Mouse (Mus musculus) lung, postnatal 0 days (tissue): ENCODE measurements around the gene Ermard.
"Not testable (repeated sequence)": the region's sequence is repeated elsewhere in the genome, so short reads cannot be mapped to it uniquely, and the experiment has no call there.

Experiments used
- CTCF ChIP-seq: IDR thresholded peaks from 2 replicates; pipeline ENCODE4 v1.5.1; 2016; ENCODE audit warnings: antibody characterized with exemption, mild to moderate bottlenecking
- EP300 ChIP-seq: IDR thresholded peaks from 2 replicates; pipeline ENCODE4 v1.6.1; 2016; ENCODE audit warnings: antibody characterized with exemption, mild to moderate bottlenecking, control low read depth

DNA sequence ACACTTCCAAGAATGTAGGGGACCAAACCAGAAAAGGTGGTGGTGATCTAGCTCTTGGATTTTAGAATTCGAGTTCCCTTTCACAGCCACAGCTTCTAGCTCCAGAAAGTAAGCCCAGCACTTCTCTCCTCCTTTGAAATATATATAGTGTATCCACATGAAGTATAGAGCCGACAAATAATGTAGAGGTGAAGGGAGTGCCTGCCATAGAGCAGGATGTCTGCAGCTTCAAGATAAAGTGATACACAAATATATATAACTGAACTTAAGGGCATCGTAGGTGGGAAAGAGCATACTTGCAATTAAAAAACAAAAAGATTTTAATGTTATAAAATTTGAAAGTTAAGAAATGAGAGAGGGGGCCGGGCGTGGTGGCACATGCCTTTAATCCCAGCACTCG, 15.5 kb upstream of the Ermard start:
- TF ChIP-seq CTCF, EP300: not testable (repeated sequence)
